Mouse (Mus musculus) right cerebral cortex, postnatal 14 days (tissue): ENCODE measurements around the gene Vmn1r121.
"Not testable (repeated sequence)": the region's sequence is repeated elsewhere in the genome, so short reads cannot be mapped to it uniquely, and the experiment has no call there.

Experiments used
- DNase-seq: peaks from one replicate; pipeline ENCODE4 v3.0.0; 2022

Gene Vmn1r121

DNA sequence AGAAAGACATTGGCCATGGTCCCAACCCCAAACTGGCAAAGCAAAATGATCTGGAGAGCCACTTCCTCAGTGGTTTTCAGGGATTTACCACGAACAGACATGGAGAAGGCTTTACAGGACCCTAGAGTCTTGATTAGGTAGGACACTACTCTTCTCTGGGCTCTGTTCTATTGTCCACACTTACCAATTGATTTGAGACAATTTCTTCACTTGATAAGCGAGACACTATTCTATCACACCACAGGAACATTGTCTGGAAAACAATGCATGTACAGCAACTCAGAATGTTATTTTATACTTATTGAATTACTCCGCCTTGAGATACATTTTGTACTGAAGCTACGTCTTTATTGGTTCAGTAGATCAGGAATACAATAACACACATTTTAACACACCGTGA lies at the start of gene Vmn1r121:
TSS of gene Vmn1r121 (minus strand) at position 101 of the 400 bp plus-strand sequence.
- DNase-seq, result not testable (repeated sequence)

DNA sequence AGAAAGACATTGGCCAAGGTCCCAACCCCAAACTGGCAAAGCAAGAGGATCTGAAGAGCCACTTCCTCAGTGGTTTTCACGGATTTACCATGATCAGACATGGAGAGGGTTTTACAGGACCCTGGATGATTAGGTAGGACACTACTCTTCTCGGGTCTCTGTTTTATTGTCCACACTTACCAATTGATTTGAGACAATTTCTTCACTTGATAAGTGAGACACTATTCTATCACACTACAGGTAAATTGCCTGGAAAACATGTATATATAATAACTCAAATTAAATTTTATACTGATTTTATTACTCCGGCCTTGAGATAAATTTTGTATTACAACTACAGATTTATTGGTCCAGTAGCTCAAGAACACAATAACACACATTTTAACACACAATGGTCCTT lies 35.7 kb upstream of the Vmn1r121 start, which contains the start of gene Vmn1r122:
TSS of gene Vmn1r122 (minus strand) at position 101 of the 400 bp plus-strand sequence.
- DNase-seq, result not testable (repeated sequence)

DNA sequence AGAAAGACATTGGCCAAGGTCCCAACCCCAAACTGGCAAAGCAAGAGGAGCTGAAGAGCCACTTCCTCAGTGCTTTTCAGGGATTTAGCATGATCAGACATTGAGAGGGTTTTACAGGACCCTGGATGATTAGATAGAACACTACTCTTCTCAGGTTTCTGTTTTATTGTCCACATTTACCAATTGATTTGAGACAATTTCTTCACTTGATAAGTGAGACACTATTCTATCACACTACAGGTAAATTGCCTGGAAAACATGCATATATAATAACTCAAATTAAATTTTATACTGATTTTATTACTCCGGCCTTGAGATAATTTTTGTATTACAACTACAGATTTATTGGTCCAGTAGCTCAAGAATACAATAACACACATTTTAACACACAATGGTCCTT lies 44.6 kb downstream of the Vmn1r121 start, which contains the start of gene Vmn1r120:
TSS of gene Vmn1r120 (minus strand) at position 101 of the 400 bp plus-strand sequence.
- DNase-seq, result not testable (repeated sequence)
